Mouse (Mus musculus) testis, adult 2 months (tissue): ENCODE data around the gene Phospho1. TPM values are rescaled to one million over a fixed set of nuclear protein-coding genes. Genes with fewer than 3 reads are reported as not detected.
A peak's percentile ranks its signal among the peaks of the same experiment; 100 is the strongest.

Source experiments
- H3K27ac ChIP-seq: fragments of 200-500 bp; 2 replicates; pipeline ENCODE4 v1.5.1; 2012; ENCODE audit warnings: low read depth, low read length; ENCODE audit not compliant: control insufficient read depth, insufficient read depth
- H3K27me3 ChIP-seq: fragments of 200-500 bp; 2 replicates; pipeline ENCODE4 v1.6.1; 2012; ENCODE audit warnings: mild to moderate bottlenecking, low read length, moderate library complexity; ENCODE audit not compliant: control insufficient read depth, insufficient read depth
- H3K36me3 ChIP-seq: fragments of 200-500 bp; 2 replicates; pipeline ENCODE4 v1.6.1; 2012; ENCODE audit warnings: mild to moderate bottlenecking, low read length; ENCODE audit not compliant: control insufficient read depth, insufficient read depth
- H3K4me1 ChIP-seq: fragments of 200-500 bp; 2 replicates; pipeline ENCODE4 v1.6.1; 2012; ENCODE audit warnings: low read length; ENCODE audit not compliant: control insufficient read depth, insufficient read depth
- H3K4me3 ChIP-seq: fragments of 200-500 bp; 2 replicates; pipeline ENCODE4 v1.5.1; 2012; ENCODE audit warnings: low read depth, mild to moderate bottlenecking, low read length, moderate library complexity, mixed read lengths; ENCODE audit not compliant: control insufficient read depth
- CTCF ChIP-seq: fragments of 200-500 bp; IDR thresholded peaks from 2 replicates; pipeline ENCODE4 v1.5.1; 2012; ENCODE audit warnings: low read depth, mild to moderate bottlenecking, inconsistent platforms, low read length, moderate library complexity; ENCODE audit not compliant: control insufficient read depth, insufficient read depth, insufficient replicate concordance
- POLR2A ChIP-seq: fragments of 200-500 bp; IDR thresholded peaks from 2 replicates; pipeline ENCODE4 v1.6.1; 2012; ENCODE audit warnings: low read depth, mild to moderate bottlenecking, inconsistent platforms, low read length, moderate library complexity; ENCODE audit not compliant: control insufficient read depth
- polyA plus RNA-seq: library from polyadenylated mRNA; depleted of rRNA; stranded (reverse); fragments of >200 nt; gene quantifications from 2 replicates; pipeline ENCODE4 v1.2.3, GENCODE M21; 2012

Gene Phospho1
- polyA plus RNA-seq, 1 experiment = 371 TPM

GRCm38 (mm10) chr11:95830411-95831275, 6.3 kb downstream of the Phospho1 start:
- Histone ChIP-seq H3K36me3 (no peaks in the 10 kb centered on the region), H3K4me3 (peak overlapping the region; percentile 10), H3K27ac (no peak overlapping the region), H3K27me3 (no peaks in the 10 kb centered on the region), H3K4me1 (peaks cover 9% of the 10 kb centered on the region)
- TF ChIP-seq CTCF (no peak), POLR2A (no peak)

GRCm38 (mm10) chr11:95831276-95831619, 6.9 kb downstream of the Phospho1 start:
- no peaks in the 10 kb centered on the region for H3K27me3 ChIP-seq
- peaks cover 9% of the 10 kb centered on the region for H3K4me1 ChIP-seq
- H3K27ac ChIP-seq = no peak overlapping the region
- H3K4me3 ChIP-seq = peak overlapping the region; percentile 10; the same call in 1 of the 2 replicates
- TF ChIP-seq POLR2A (no peak), CTCF (no peak)
- H3K36me3 ChIP-seq = no peaks in the 10 kb centered on the region

GRCm38 (mm10) chr11:95831641-95832040, 7.3 kb downstream of the Phospho1 start:
- Histone ChIP-seq H3K4me3 (no peak overlapping the region), H3K4me1 (peaks cover 9% of the 10 kb centered on the region), H3K36me3 (no peaks in the 10 kb centered on the region), H3K27ac (no peak overlapping the region), H3K27me3 (no peaks in the 10 kb centered on the region)
- TF ChIP-seq CTCF = no peak
- no peak for TF ChIP-seq POLR2A

GRCm38 (mm10) chr11:95832129-95833005, 8.1 kb downstream of the Phospho1 start:
- H3K36me3 ChIP-seq = no peaks in the 10 kb centered on the region
- no peak overlapping the region for H3K4me3 ChIP-seq
- no peak overlapping the region for H3K27ac ChIP-seq
- TF ChIP-seq POLR2A = no peak
- TF ChIP-seq CTCF = no peak
- H3K27me3 ChIP-seq = no peaks in the 10 kb centered on the region
- peaks cover 9% of the 10 kb centered on the region for H3K4me1 ChIP-seq

GRCm38 (mm10) chr11:95833006-95833570, 8.8 kb downstream of the Phospho1 start:
- no peaks in the 10 kb centered on the region for H3K36me3 ChIP-seq
- peaks cover 9% of the 10 kb centered on the region for H3K4me1 ChIP-seq
- H3K27ac ChIP-seq = no peak overlapping the region
- TF ChIP-seq POLR2A (no peak), CTCF (no peak)
- no peak overlapping the region for H3K4me3 ChIP-seq
- H3K27me3 ChIP-seq = no peaks in the 10 kb centered on the region

- no peak for TF ChIP-seq POLR2A
- TF ChIP-seq CTCF = no peak
- H3K27me3 ChIP-seq = no peaks in the 10 kb centered on the region
- no peak overlapping the region for H3K27ac ChIP-seq
- peak overlapping the region; percentile 6 for H3K4me3 ChIP-seq
- H3K36me3 ChIP-seq = no peaks in the 10 kb centered on the region
- peaks cover 9% of the 10 kb centered on the region for H3K4me1 ChIP-seq
Measured at GRCm38 (mm10) chr11:95833631-95834142, 9.4 kb downstream of the Phospho1 start.
